Mouse (Mus musculus) heart, embryonic 16.5 days (tissue): ENCODE data around the gene Slc39a13. TPM values are rescaled to one million over a fixed set of nuclear protein-coding genes. Genes with fewer than 3 reads are reported as not detected.

Experiments
- ATAC-seq: fragments of 200-750 bp; cut with Nextera tagmentation; replicated peaks from 2 replicates; pipeline ENCODE4 v1.8.0; 2017; ENCODE audit warnings: moderate number of reproducible peaks; ENCODE audit not compliant: insufficient read depth, low FRiP score; ENCODE audit errors: extremely low read depth
- H3K27ac ChIP-seq: fragments of 300-500 bp; sonication (generic); 2 replicates; pipeline ENCODE4 v1.5.1; 2014; ENCODE audit warnings: mild to moderate bottlenecking, low read length, control low read depth, moderate library complexity
- H3K27me3 ChIP-seq: fragments of 300-500 bp; sonication (generic); 2 replicates; pipeline ENCODE4 v1.6.1; 2014; ENCODE audit warnings: low read length, mixed read lengths; ENCODE audit not compliant: control insufficient read depth, insufficient read depth
- H3K36me3 ChIP-seq: fragments of 300-500 bp; sonication (generic); 2 replicates; pipeline ENCODE4 v1.6.1; 2014; ENCODE audit not compliant: control insufficient read depth, insufficient read depth
- H3K4me1 ChIP-seq: fragments of 300-500 bp; sonication (generic); 2 replicates; pipeline ENCODE4 v1.6.1; 2014; ENCODE audit warnings: low read length, mixed read lengths; ENCODE audit not compliant: control insufficient read depth, insufficient read depth
- H3K4me2 ChIP-seq: fragments of 300-500 bp; sonication (generic); 2 replicates; pipeline ENCODE4 v1.6.1; 2014; ENCODE audit warnings: low read depth, mild to moderate bottlenecking, control low read depth, low read length
- H3K4me3 ChIP-seq: fragments of 300-500 bp; sonication (generic); 2 replicates; pipeline ENCODE4 v1.5.1; 2014; ENCODE audit warnings: mild to moderate bottlenecking, control low read depth, low read length
- H3K9ac ChIP-seq: fragments of 300-500 bp; sonication (generic); 2 replicates; pipeline ENCODE4 v1.6.1; 2014; ENCODE audit warnings: low read length, control low read depth
- H3K9me3 ChIP-seq: fragments of 300-500 bp; sonication (generic); replicated peaks from 2 replicates; pipeline ENCODE4 v1.6.1; 2016; ENCODE audit warnings: low read length; ENCODE audit not compliant: control insufficient read depth
- WGBS: fragments of 180-500 bp; shearing (Covaris S2); extraction: QIAGEN DNeasy Blood & Tissue Kit; methylation state at CpG from one replicate; pipeline ENCODE4 v1.1.7; 2014; 5-methylcytosine and 5-hydroxymethylcytosine counted together
- polyA plus RNA-seq: library from polyadenylated mRNA; unstranded; fragments of >200 nt; fragmentation: Nextera tagmentation; extraction: Ambion mirVana; gene quantifications from 2 replicates; pipeline ENCODE4 v1.2.1, GENCODE M21; 2015

The Slc39a13 gene
- polyA plus RNA-seq, 1 experiment from 2014 or later, result 61.3 TPM

DNA sequence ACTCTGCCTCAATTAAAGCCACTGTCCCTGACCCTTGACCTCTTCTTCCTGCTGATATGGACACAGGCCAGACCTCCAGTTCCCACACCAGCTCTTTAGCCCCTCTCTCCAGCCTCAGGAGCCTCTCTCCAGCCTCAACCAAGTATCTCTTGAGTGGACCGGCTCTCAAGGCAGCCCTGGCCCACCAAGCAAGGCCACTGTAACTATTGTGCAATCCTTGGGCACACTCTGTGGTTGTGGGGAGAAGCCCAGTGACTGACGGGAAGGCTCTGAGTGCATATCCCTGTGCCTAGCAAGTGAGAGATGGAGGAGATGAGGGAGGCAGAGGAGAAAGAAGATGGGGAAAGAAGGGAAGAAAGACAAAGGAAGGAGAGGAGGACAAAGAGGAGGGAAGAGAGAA is 27.9 kb upstream of the Slc39a13 start:
- H3K4me1 ChIP-seq, result 0 out of 2 replicates have a peak, but pooled peaks cover 6% of the 10 kb centered on the region
- no peak overlapping the region for H3K27ac ChIP-seq
- H3K4me2 ChIP-seq, result no peak overlapping the region
- no peak overlapping the region for H3K4me3 ChIP-seq
- H3K36me3 ChIP-seq, result no peaks in the 10 kb centered on the region
- WGBS, result 79% methylated on average over 2 of the region's 2 CpGs
- H3K9me3 ChIP-seq, result no peaks in the 10 kb centered on the region
- no peaks in the 10 kb centered on the region for H3K27me3 ChIP-seq
- no peak overlapping the region for H3K9ac ChIP-seq
- ATAC-seq, result no peak

DNA sequence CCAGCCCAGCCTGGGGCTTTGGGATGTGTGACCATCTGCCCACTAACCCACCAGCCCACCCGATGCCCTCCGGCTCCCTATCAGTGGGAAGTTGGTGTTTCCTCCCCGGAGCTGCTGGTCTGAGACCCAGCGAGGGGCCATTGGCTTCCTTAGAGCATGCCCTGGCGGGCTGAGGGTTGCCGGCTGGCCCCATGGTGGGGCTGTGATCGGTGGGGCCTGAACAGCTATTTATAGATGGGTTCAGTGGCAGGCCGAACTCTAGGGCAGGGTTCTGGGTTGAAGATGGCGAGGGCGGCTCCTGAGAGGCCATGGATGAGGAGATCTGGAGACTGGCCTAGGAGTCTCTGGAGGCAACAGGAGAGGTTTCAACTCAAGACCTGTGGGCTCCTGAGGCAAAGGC is 26.8 kb upstream of the Slc39a13 start:
- H3K9me3 ChIP-seq, result no peaks in the 10 kb centered on the region
- H3K4me3 ChIP-seq, result peak overlapping the region; percentile 2; the same call in 1 of the 2 replicates
- no peaks in the 10 kb centered on the region for H3K27me3 ChIP-seq
- H3K4me1 ChIP-seq, result 0 out of 2 replicates have a peak, but pooled peaks cover 6% of the 10 kb centered on the region
- 47% methylated on average over 10 of the region's 10 CpGs for WGBS
- H3K4me2 ChIP-seq, result no peak overlapping the region
- peak overlapping the region; percentile 5; the same call in 1 of the 2 replicates for H3K9ac ChIP-seq
- H3K27ac ChIP-seq, result no peak overlapping the region
- no peaks in the 10 kb centered on the region for H3K36me3 ChIP-seq
- no peak for ATAC-seq

DNA sequence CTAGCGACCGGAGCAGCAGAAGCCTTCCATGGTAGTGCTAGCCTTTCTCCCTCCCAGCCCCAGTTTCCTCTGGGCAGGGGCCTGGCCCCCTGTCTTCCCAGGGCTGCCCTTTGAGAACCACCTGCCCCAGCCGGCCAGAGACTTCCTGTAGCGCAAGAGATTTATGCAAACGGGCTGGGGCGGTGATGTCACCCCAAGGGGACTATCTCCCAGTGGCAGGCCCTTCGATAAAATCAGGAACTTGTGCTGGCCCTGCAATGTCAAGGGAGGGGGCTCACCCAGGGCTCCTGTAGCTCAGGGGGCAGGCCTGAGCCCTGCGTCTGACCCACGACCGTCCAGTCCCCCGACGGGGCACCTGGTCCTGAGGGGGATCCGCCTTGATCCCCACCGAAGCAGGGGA is 26.3 kb upstream of the Slc39a13 start:
- 60% methylated on average over 14 of the region's 14 CpGs for WGBS
- peak overlapping the region; percentile 2; the same call in 1 of the 2 replicates for H3K4me3 ChIP-seq
- H3K4me2 ChIP-seq, result no peak overlapping the region

DNA sequence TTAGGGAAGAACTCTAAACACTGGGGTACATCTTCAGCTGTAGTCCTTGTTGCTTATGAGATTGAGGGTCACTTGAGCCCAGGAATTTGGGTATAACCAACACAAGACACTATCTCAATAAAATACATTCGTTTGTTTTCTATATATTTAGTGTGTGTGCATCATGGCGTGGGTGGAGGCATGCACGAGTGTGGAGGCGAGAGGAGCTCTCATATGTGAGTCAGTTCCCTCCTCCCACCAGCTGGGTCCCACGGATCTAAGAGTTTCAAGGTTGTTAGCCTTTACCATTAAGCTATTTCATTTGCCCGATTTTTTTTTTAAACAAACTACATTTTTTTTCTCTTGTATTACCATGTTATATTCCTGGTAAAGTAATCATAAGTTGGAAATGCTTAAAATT is 20.6 kb upstream of the Slc39a13 start:
- Histone ChIP-seq H3K4me2 (no peak overlapping the region), H3K36me3 (no peaks in the 10 kb centered on the region), H3K27ac (no peak overlapping the region), H3K4me1 (no peaks in the 10 kb centered on the region), H3K4me3 (no peak overlapping the region), H3K9ac (no peak overlapping the region), H3K9me3 (no peaks in the 10 kb centered on the region), H3K27me3 (no peaks in the 10 kb centered on the region)
- no peak for ATAC-seq
- 74% methylated on average over 6 of the region's 6 CpGs for WGBS

More for the DNA sequence above, 26.3 kb upstream of the Slc39a13 start:
- H3K9ac ChIP-seq, result no peak overlapping the region; the same call in 1 of the 2 replicates
- H3K36me3 ChIP-seq, result no peaks in the 10 kb centered on the region
- H3K27ac ChIP-seq, result no peak overlapping the region
- no peaks in the 10 kb centered on the region for H3K27me3 ChIP-seq
- H3K9me3 ChIP-seq, result no peaks in the 10 kb centered on the region
- no peak for ATAC-seq
- H3K4me1 ChIP-seq, result 0 out of 2 replicates have a peak, but pooled peaks cover 6% of the 10 kb centered on the region

DNA sequence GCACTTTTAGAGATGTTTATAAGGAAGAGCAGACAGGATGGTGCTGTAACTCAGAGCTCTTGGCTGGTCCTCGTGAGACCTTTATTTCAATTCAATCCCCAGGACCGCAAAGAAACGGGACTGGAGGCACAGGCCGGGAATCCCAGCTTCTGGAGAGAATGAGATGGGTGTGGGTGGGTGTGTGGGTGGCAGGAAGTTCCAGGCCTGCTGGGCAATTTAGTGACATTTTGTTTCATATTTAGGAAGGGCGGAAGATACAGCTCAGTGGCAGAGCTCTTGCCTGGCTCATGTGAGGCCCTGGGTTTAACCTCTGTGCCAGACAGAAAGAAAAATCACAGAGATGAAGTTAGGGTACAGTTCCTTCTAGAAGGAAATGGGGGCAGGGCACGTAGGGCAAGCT is 20.0 kb upstream of the Slc39a13 start:
- WGBS, result 66% methylated on average over 6 of the region's 6 CpGs
- ATAC-seq, result no peak
- Histone ChIP-seq H3K27me3 (no peaks in the 10 kb centered on the region), H3K9me3 (no peaks in the 10 kb centered on the region), H3K4me2 (no peak overlapping the region), H3K27ac (no peak overlapping the region), H3K4me1 (no peaks in the 10 kb centered on the region), H3K36me3 (no peaks in the 10 kb centered on the region), H3K9ac (no peak overlapping the region), H3K4me3 (no peak overlapping the region)

DNA sequence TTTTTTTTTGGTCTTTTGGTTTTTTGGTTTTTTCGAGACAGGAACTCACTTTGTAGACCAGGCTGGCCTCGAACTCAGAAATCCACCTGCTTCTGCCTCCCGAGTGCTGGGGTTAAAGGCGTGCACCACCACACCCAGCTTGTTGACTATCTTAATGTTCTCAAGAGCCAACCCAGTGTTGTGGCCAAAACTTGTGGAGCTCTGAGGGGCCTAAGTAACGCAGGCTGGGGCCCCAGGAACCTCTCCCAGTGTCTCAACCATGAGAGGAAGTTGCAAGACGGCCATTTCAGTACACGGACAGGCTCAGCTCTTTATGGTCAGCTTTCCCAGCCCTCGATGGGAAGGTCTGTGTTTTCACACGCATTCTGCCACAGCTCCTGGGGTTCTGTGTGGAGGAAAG is 18.8 kb upstream of the Slc39a13 start:
- H3K27me3 ChIP-seq, result no peaks in the 10 kb centered on the region
- 75% methylated on average over 9 of the region's 9 CpGs for WGBS
- no peak for ATAC-seq
- H3K4me3 ChIP-seq, result no peak overlapping the region
- H3K9me3 ChIP-seq, result no peaks in the 10 kb centered on the region
- H3K27ac ChIP-seq, result no peak overlapping the region
- H3K36me3 ChIP-seq, result no peaks in the 10 kb centered on the region
- no peak overlapping the region for H3K4me2 ChIP-seq
- H3K4me1 ChIP-seq, result no peaks in the 10 kb centered on the region
- H3K9ac ChIP-seq, result no peak overlapping the region

DNA sequence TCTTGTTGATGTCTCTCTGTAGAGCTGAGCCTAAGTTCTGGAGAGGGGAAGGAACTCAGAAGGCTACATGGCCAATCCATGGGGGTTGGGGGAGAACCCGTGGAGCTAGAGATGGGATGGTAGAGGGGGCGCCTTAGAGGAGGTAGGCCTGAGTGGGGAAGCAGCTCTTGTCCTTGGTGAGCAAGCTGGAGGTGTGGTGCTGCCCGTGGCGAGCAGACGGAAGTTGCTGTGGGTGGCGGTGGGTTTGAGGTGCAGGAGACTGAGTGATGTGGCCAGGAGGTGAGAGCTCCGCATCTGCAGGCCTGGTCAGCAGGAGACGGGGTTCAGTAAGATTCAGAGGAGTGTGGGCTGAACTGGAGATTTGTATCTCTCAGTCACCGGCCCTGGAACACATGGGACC is 17.2 kb upstream of the Slc39a13 start:
- no peak for ATAC-seq
- 74% methylated on average over 9 of the region's 9 CpGs for WGBS
- Histone ChIP-seq H3K27me3 (no peaks in the 10 kb centered on the region), H3K27ac (no peak overlapping the region), H3K9me3 (no peaks in the 10 kb centered on the region), H3K4me1 (no peaks in the 10 kb centered on the region), H3K4me2 (no peak overlapping the region), H3K4me3 (no peak overlapping the region), H3K9ac (no peak overlapping the region), H3K36me3 (no peaks in the 10 kb centered on the region)

DNA sequence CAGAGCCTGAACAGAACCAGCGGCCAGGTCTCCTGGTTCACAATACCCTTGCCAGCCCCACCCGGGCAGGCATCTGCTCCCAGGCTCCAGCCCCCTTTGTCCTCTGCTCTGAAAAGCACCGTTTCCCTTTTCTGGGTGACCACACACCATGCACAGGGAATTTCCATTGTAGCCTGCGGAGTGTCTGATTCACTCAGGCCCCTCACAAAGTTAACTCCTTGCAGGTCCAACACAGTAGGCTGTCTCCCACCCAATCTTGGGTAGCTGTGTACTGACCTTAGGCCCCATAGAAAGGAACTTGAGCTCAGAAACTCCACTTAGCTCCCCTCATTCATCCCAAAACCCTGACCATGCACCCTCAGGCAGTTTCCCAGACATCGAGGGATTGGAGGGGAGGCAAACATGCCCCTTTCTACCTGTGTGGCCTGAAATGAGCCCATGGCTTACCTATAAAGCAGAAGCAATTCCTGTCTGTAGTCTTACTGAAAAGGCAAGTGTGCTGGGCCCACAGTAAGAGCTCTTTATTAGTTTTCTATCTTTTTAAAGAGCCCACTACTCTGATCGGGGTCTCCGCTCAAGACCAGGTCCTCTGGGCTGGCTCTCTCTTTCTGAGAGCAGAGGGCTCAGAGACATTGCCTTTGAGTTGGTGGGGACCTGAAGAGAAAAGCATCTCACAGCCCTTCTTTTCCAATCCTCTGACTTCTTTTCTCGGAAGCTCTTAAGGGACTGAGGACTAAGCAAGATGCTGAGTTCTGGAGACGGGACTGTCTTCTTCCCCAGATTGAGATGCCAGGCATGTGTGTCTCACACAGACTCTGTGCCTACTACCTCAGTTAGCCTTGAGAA is 16.4 kb upstream of the Slc39a13 start:
- Histone ChIP-seq H3K4me3 (no peak overlapping the region), H3K9me3 (no peaks in the 10 kb centered on the region), H3K27me3 (no peaks in the 10 kb centered on the region), H3K4me1 (no peaks in the 10 kb centered on the region), H3K36me3 (no peaks in the 10 kb centered on the region), H3K27ac (no peak overlapping the region), H3K9ac (no peak overlapping the region), H3K4me2 (no peak overlapping the region)
- no peak for ATAC-seq
- 72% methylated on average over 9 of the region's 9 CpGs for WGBS

DNA sequence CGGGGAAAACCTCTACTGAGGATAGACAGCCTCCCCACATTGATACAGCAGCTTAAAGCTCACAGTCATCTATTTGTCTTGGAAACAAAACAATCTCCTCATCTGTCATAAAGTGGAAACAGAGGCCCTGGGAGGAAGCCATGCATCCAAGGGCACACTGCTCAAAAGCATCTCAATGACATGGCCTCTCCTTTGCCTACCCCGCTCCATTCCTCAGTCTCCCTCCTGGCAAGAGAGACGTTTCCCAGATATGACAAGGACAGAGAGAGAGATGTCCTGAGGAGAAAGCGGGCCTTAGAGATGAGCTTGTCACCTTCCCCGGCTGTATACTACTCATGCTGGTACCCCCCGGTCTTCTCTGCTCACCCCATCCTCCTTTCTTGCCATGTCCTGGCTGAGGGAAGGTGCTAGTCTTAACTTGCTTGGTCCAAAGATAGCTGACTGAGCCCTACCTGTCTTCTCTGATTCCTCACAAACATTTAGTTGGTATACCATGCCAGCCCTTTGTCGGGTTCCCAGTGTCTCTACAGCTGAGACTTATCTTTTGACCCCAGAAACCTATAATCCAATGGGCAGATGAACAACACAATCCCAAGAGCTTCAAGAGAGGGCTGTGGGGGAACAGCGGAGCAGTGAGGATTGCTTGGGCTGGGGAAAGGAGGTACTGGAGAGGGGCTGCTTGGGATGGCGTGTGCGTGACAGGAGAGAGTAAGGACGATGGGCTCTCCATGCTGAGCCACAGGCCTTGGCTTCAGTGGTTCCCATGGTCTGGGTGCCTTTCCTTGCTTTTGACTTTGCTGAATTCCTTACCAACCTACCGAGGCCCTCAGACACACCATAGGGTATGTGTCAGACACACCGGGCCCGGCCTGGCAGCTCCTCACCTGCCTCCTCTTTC is 15.5 kb upstream of the Slc39a13 start:
- Histone ChIP-seq H3K4me2 (no peak overlapping the region), H3K4me3 (no peak overlapping the region), H3K36me3 (no peaks in the 10 kb centered on the region), H3K9me3 (no peaks in the 10 kb centered on the region), H3K27me3 (no peaks in the 10 kb centered on the region), H3K9ac (no peak overlapping the region), H3K27ac (no peak overlapping the region), H3K4me1 (no peaks in the 10 kb centered on the region)
- no peak for ATAC-seq
- WGBS, result 81% methylated on average over 14 of the region's 14 CpGs
